Mouse (Mus musculus) ES-Bruce4 (cell line): ENCODE measurements at regions not wholly inside any gene's neighbourhood (a gene's known extent, or its start where the extent isn't known, plus 50 kb on each side); places are given as distances from the start of the nearest gene placed in this dataset.

Experiments used
- H3K27ac ChIP-seq: 2 replicates; pipeline ENCODE4 v1.5.1; 2012; ENCODE audit warnings: low read length, inconsistent platforms; ENCODE audit not compliant: insufficient read depth
- H3K27me3 ChIP-seq: 2 replicates; pipeline ENCODE4 v1.6.1; 2012; ENCODE audit warnings: mild to moderate bottlenecking, low read length, inconsistent platforms; ENCODE audit not compliant: control insufficient read depth, poor library complexity, insufficient read depth, severe bottlenecking
- H3K36me3 ChIP-seq: 2 replicates; pipeline ENCODE4 v1.6.1; 2012; ENCODE audit warnings: inconsistent platforms, mild to moderate bottlenecking, low read length, moderate library complexity; ENCODE audit not compliant: control insufficient read depth, poor library complexity, insufficient read depth, severe bottlenecking
- H3K4me1 ChIP-seq: one replicate; pipeline ENCODE4 v1.8.1; 2011; ENCODE audit warnings: low read length; ENCODE audit not compliant: control insufficient read depth, insufficient read depth
- H3K4me3 ChIP-seq: 2 replicates; pipeline ENCODE4 v1.5.1; 2011; ENCODE audit warnings: low read depth, mild to moderate bottlenecking, low read length
- H3K9ac ChIP-seq: 2 replicates; pipeline ENCODE4 v1.6.1; 2012; ENCODE audit warnings: low read depth, mild to moderate bottlenecking, inconsistent platforms; ENCODE audit not compliant: poor library complexity, severe bottlenecking
- H3K9me3 ChIP-seq: replicated peaks from 2 replicates; pipeline ENCODE4 v1.6.1; 2012; ENCODE audit warnings: mild to moderate bottlenecking, low read length, inconsistent platforms; ENCODE audit not compliant: control insufficient read depth, poor library complexity, insufficient read depth, severe bottlenecking
- CTCF ChIP-seq: IDR thresholded peaks from one replicate; pipeline ENCODE4 v1.8.1; 2011; ENCODE audit warnings: low read depth, low read length
- EP300 ChIP-seq: IDR thresholded peaks from 2 replicates; pipeline ENCODE4 v1.6.1; 2011; ENCODE audit warnings: low read depth, low read length; ENCODE audit not compliant: insufficient read depth
- POLR2A ChIP-seq: IDR thresholded peaks from one replicate; pipeline ENCODE4 v1.8.1; 2011; ENCODE audit warnings: low read length; ENCODE audit not compliant: insufficient read depth

DNA sequence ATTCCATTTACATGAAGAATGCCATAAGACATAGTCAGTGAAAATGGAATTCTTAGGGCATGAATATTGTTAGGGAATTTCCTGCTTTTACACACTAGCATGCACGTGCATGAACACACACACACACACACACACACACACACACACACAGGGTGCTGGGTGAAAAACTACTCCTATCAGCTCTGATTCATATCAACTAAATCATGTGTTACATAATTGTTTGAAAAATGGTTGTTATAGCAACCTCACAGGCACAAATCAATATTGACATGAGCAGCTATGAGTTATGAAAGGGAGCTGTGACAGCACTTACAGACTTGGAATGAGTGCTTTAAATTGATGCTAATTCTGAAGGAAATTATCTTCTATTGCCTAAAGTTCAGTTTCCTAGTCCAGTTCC, 72.8 kb upstream of the Ahr start:
- Histone ChIP-seq H3K36me3 (no peaks in the 10 kb centered on the region), H3K9ac (no peak overlapping the region), H3K4me1 (no peaks in the 10 kb centered on the region), H3K4me3 (no peak overlapping the region), H3K27me3 (no peaks in the 10 kb centered on the region), H3K9me3 (no peaks in the 10 kb centered on the region), H3K27ac (no peak overlapping the region)
- TF ChIP-seq POLR2A (no peak), CTCF (no peak), EP300 (no peak)

GRCm38 (mm10) chr12:35603742-35604141, 68.9 kb upstream of the Ahr start:
- Histone ChIP-seq H3K27ac (no peak overlapping the region), H3K4me3 (no peak overlapping the region), H3K9ac (no peak overlapping the region), H3K36me3 (no peaks in the 10 kb centered on the region), H3K9me3 (no peaks in the 10 kb centered on the region), H3K4me1 (no peaks in the 10 kb centered on the region), H3K27me3 (no peaks in the 10 kb centered on the region)
- TF ChIP-seq EP300, result no peak
- TF ChIP-seq CTCF, result no peak
- no peak for TF ChIP-seq POLR2A

DNA sequence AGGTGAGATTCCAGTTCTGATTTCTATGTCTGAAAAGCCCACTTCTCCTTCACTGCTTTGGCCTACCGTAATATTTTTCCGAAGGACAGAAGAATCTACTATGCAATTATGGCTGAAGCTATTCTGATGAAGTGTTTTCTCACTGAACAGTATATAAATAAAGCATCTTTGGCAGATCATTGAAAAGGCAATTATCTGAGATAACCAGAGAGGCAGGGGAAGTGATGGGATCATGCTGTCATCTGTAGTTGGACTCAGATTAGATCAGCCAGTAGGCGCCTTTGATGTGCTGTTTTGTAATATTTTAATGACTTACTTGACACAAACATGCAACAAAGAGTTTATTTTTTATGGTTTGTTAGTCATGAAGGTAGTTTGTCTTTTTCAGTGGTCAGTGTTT, 67.8 kb upstream of the Ahr start:
- H3K9me3 ChIP-seq, result no peaks in the 10 kb centered on the region
- no peaks in the 10 kb centered on the region for H3K36me3 ChIP-seq
- no peak for TF ChIP-seq POLR2A
- TF ChIP-seq CTCF, result no peak
- TF ChIP-seq EP300, result no peak
- H3K4me1 ChIP-seq, result no peaks in the 10 kb centered on the region
- H3K4me3 ChIP-seq, result no peak overlapping the region
- H3K27ac ChIP-seq, result no peak overlapping the region
- no peak overlapping the region for H3K9ac ChIP-seq
- H3K27me3 ChIP-seq, result no peaks in the 10 kb centered on the region

GRCm38 (mm10) chr12:35598298-35598697, 63.5 kb upstream of the Ahr start:
- TF ChIP-seq EP300 (no peak), POLR2A (no peak), CTCF (no peak)

DNA sequence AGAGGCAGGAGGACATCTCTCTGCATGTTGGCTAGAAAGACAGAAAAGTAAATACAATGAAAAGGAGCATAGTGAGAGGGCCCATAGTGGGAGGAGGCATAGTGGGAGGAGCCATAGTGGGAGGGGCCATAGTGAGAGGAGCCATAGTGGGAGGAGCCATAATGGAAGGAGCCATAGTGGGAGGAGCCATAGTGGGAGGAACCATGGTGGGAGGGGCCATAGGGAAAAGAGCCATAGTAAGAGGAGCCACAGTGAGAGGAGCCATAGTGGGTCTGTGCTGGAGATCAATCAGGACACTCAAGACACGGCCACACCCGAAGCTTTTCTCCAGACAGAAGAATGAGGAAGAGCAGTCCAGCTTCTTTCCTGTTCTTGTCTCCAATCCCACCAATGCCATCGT, 58.0 kb upstream of the Ahr start:
- no peaks in the 10 kb centered on the region for H3K27me3 ChIP-seq
- H3K27ac ChIP-seq, result no peak overlapping the region
- H3K4me3 ChIP-seq, result no peak overlapping the region
- no peaks in the 10 kb centered on the region for H3K4me1 ChIP-seq
- H3K36me3 ChIP-seq, result no peaks in the 10 kb centered on the region
- TF ChIP-seq CTCF (no peak), EP300 (no peak), POLR2A (no peak)
- H3K9me3 ChIP-seq, result no peaks in the 10 kb centered on the region
- no peak overlapping the region for H3K9ac ChIP-seq

More at GRCm38 (mm10) chr12:35598298-35598697, 63.5 kb upstream of the Ahr start:
- H3K9ac ChIP-seq, result no peak overlapping the region
- no peak overlapping the region for H3K4me3 ChIP-seq
- no peaks in the 10 kb centered on the region for H3K27me3 ChIP-seq
- no peaks in the 10 kb centered on the region for H3K4me1 ChIP-seq
- H3K9me3 ChIP-seq, result no peaks in the 10 kb centered on the region
- no peak overlapping the region for H3K27ac ChIP-seq
- H3K36me3 ChIP-seq, result no peaks in the 10 kb centered on the region
